Mouse (Mus musculus) midbrain, embryonic 15.5 days (tissue): ENCODE results near the gene Lmbr1l. TPM values are rescaled to one million over a fixed set of nuclear protein-coding genes. Genes with fewer than 3 reads are reported as not detected.

Experiments used
- ATAC-seq: fragments of 200-750 bp; cut with Nextera tagmentation; replicated peaks from 2 replicates; pipeline ENCODE4 v1.8.0; 2017; ENCODE audit warnings: moderate TSS enrichment
- H3K27ac ChIP-seq: fragments of 300-500 bp; sonication (generic); 2 replicates; pipeline ENCODE4 v1.5.1; 2015; ENCODE audit warnings: mild to moderate bottlenecking, inconsistent platforms
- H3K27me3 ChIP-seq: fragments of 300-500 bp; sonication (generic); replicated peaks from 2 replicates; pipeline ENCODE4 v1.6.1; 2015; ENCODE audit warnings: inconsistent platforms
- H3K36me3 ChIP-seq: fragments of 300-500 bp; sonication (generic); replicated peaks from 2 replicates; pipeline ENCODE4 v1.6.1; 2015; ENCODE audit warnings: inconsistent platforms
- H3K4me1 ChIP-seq: fragments of 300-500 bp; sonication (generic); 2 replicates; pipeline ENCODE4 v1.6.1; 2015; ENCODE audit warnings: inconsistent platforms
- H3K4me2 ChIP-seq: fragments of 300-500 bp; sonication (generic); 2 replicates; pipeline ENCODE4 v1.6.1; 2015; ENCODE audit warnings: inconsistent platforms, mild to moderate bottlenecking, moderate library complexity
- H3K4me3 ChIP-seq: fragments of 300-500 bp; sonication (generic); 2 replicates; pipeline ENCODE4 v1.5.1; 2015; ENCODE audit warnings: mild to moderate bottlenecking, inconsistent platforms
- H3K9ac ChIP-seq: fragments of 300-500 bp; sonication (generic); 2 replicates; pipeline ENCODE4 v1.6.1; 2015; ENCODE audit warnings: mild to moderate bottlenecking, inconsistent platforms
- H3K9me3 ChIP-seq: fragments of 300-500 bp; sonication (generic); 2 replicates; pipeline ENCODE4 v1.6.1; 2016; ENCODE audit warnings: inconsistent platforms
- WGBS: fragments of 180-500 bp; shearing (Covaris S2); methylation state at CpG from one replicate; pipeline ENCODE4 v1.1.7; 2015; ENCODE audit warnings: mixed read lengths; 5-methylcytosine and 5-hydroxymethylcytosine counted together
- polyA plus RNA-seq: library from polyadenylated mRNA; unstranded; fragments of >200 nt; fragmentation: Nextera tagmentation; extraction: Ambion mirVana; gene quantifications from 2 replicates; pipeline ENCODE4 v1.2.1, GENCODE M21; 2015

Lmbr1l gene
- polyA plus RNA-seq, 1 experiment from 2014 or later: 35.5 TPM

- WGBS: 46% methylated on average over 6 of the region's 6 CpGs
- Histone ChIP-seq H3K4me2 (no peak overlapping the region), H3K36me3 (no peaks in the 10 kb centered on the region), H3K4me1 (peaks cover 28% of the 10 kb centered on the region), H3K4me3 (no peak overlapping the region), H3K9me3 (no peaks in the 10 kb centered on the region), H3K27me3 (peaks cover 56% of the 10 kb centered on the region), H3K9ac (no peak overlapping the region), H3K27ac (no peak overlapping the region)
- no peak for ATAC-seq
Observed at GRCm38 (mm10) chr15:98891907-98892606, 26.0 kb downstream of the Lmbr1l start.

GRCm38 (mm10) chr15:98891198-98891742 is 26.8 kb downstream of the Lmbr1l start:
- Histone ChIP-seq H3K36me3 (no peaks in the 10 kb centered on the region), H3K4me2 (peak overlapping the region; percentile 16; the same call in 1 of the 2 replicates), H3K9me3 (no peaks in the 10 kb centered on the region), H3K9ac (no peak overlapping the region), H3K4me3 (no peak overlapping the region), H3K4me1 (peaks cover 27% of the 10 kb centered on the region), H3K27me3 (peaks cover 49% of the 10 kb centered on the region), H3K27ac (no peak overlapping the region)
- WGBS: 11% methylated on average over 19 of the region's 19 CpGs
- no peak for ATAC-seq

- Histone ChIP-seq H3K9ac (no peak overlapping the region), H3K4me3 (no peak overlapping the region), H3K27me3 (peaks cover 15% of the 10 kb centered on the region), H3K27ac (no peak overlapping the region), H3K9me3 (no peaks in the 10 kb centered on the region), H3K36me3 (no peaks in the 10 kb centered on the region), H3K4me2 (no peak overlapping the region), H3K4me1 (no peaks in the 10 kb centered on the region)
- WGBS: 85% methylated on average over 7 of the region's 7 CpGs
- no peak for ATAC-seq
Observed at GRCm38 (mm10) chr15:98887526-98887925, 30.5 kb downstream of the Lmbr1l start.

- Histone ChIP-seq H3K9ac (no peak overlapping the region), H3K27me3 (peaks cover 8% of the 10 kb centered on the region), H3K27ac (no peak overlapping the region), H3K9me3 (no peaks in the 10 kb centered on the region), H3K4me1 (no peaks in the 10 kb centered on the region; the same call in 1 of the 2 replicates), H3K36me3 (no peaks in the 10 kb centered on the region), H3K4me2 (no peak overlapping the region), H3K4me3 (no peak overlapping the region)
- 67% methylated on average over 8 of the region's 8 CpGs for WGBS
- no peak for ATAC-seq
Observed at GRCm38 (mm10) chr15:98886667-98887387, 31.2 kb downstream of the Lmbr1l start.

GRCm38 (mm10) chr15:98884106-98884505 is 33.9 kb downstream of the Lmbr1l start:
- H3K9ac ChIP-seq: no peak overlapping the region
- H3K27me3 ChIP-seq: no peaks in the 10 kb centered on the region
- WGBS: 67% methylated on average over 1 of the region's 1 CpGs
- H3K4me1 ChIP-seq: peaks cover 17% of the 10 kb centered on the region
- ATAC-seq: no peak
- no peak overlapping the region for H3K4me3 ChIP-seq
- H3K9me3 ChIP-seq: no peaks in the 10 kb centered on the region
- H3K27ac ChIP-seq: no peak overlapping the region
- H3K4me2 ChIP-seq: no peak overlapping the region
- H3K36me3 ChIP-seq: no peaks in the 10 kb centered on the region

GRCm38 (mm10) chr15:98883661-98884060 is 34.4 kb downstream of the Lmbr1l start:
- no peak for ATAC-seq
- no peak overlapping the region for H3K9ac ChIP-seq
- H3K4me2 ChIP-seq: no peak overlapping the region
- no peaks in the 10 kb centered on the region for H3K27me3 ChIP-seq
- H3K4me1 ChIP-seq: peaks cover 20% of the 10 kb centered on the region
- no peaks in the 10 kb centered on the region for H3K9me3 ChIP-seq
- H3K4me3 ChIP-seq: no peak overlapping the region
- no peaks in the 10 kb centered on the region for H3K36me3 ChIP-seq
- H3K27ac ChIP-seq: no peak overlapping the region

- Histone ChIP-seq H3K27me3 (no peaks in the 10 kb centered on the region), H3K27ac (peak overlapping the region; percentile 88), H3K9me3 (no peaks in the 10 kb centered on the region), H3K36me3 (no peaks in the 10 kb centered on the region), H3K4me1 (peaks cover 23% of the 10 kb centered on the region), H3K4me3 (peak overlapping the region; percentile 84), H3K4me2 (peak overlapping the region; percentile 87), H3K9ac (peak overlapping the region; percentile 11; the same call in 1 of the 2 replicates)
- ATAC-seq: peak; percentile 51
- WGBS: 3% methylated on average over 5 of the region's 5 CpGs
Observed at GRCm38 (mm10) chr15:98881656-98882008, 36.4 kb downstream of the Lmbr1l start.

- Histone ChIP-seq H3K4me3 (peak overlapping the region; percentile 84), H3K27ac (peak overlapping the region; percentile 88), H3K9me3 (no peaks in the 10 kb centered on the region), H3K36me3 (no peaks in the 10 kb centered on the region), H3K9ac (peak overlapping the region; percentile 77), H3K4me1 (peaks cover 23% of the 10 kb centered on the region), H3K27me3 (no peaks in the 10 kb centered on the region), H3K4me2 (peak overlapping the region; percentile 87)
- peak; percentile 96 for ATAC-seq
- WGBS: under 1% methylated on average over 48 of the region's 48 CpGs
Observed at GRCm38 (mm10) chr15:98880978-98881655, 36.9 kb downstream of the Lmbr1l start.

- 18% methylated on average over 3 of the region's 3 CpGs for WGBS
- no peak for ATAC-seq
- H3K36me3 ChIP-seq: no peaks in the 10 kb centered on the region
- no peak overlapping the region for H3K27ac ChIP-seq
- no peaks in the 10 kb centered on the region for H3K27me3 ChIP-seq
- H3K4me2 ChIP-seq: no peak overlapping the region
- no peak overlapping the region for H3K9ac ChIP-seq
- H3K9me3 ChIP-seq: no peaks in the 10 kb centered on the region
- no peak overlapping the region for H3K4me3 ChIP-seq
- H3K4me1 ChIP-seq: peaks cover 34% of the 10 kb centered on the region
Observed at GRCm38 (mm10) chr15:98877331-98877730, 40.7 kb downstream of the Lmbr1l start.

GRCm38 (mm10) chr15:98871916-98872888 is 45.8 kb downstream of the Lmbr1l start:
- Histone ChIP-seq H3K4me2 (peak overlapping the region; percentile 99), H3K36me3 (no peaks in the 10 kb centered on the region), H3K27ac (peak overlapping the region; percentile 98), H3K9me3 (no peaks in the 10 kb centered on the region), H3K9ac (peak overlapping the region; percentile 93), H3K4me3 (peak overlapping the region; percentile 96), H3K4me1 (peaks cover 47% of the 10 kb centered on the region), H3K27me3 (no peaks in the 10 kb centered on the region)
- WGBS: 1% methylated on average over 50 of the region's 51 CpGs
- peak; percentile 87 for ATAC-seq

- H3K4me2 ChIP-seq: peak within 1 kb of the TSS; percentile 99
- H3K4me3 ChIP-seq: peak within 1 kb of the TSS; percentile 96
- H3K36me3 ChIP-seq: no peaks in the 10 kb centered on the region
- no peaks in the 10 kb centered on the region for H3K9me3 ChIP-seq
- WGBS: under 1% methylated on average over 72 of the region's 94 CpGs
- H3K27ac ChIP-seq: peak within 1 kb of the TSS; percentile 98
- no peaks in the 10 kb centered on the region for H3K27me3 ChIP-seq
- H3K4me1 ChIP-seq: peaks cover 53% of the 10 kb centered on the region
- peak; percentile 58 for ATAC-seq
- peak within 1 kb of the TSS; percentile 93 for H3K9ac ChIP-seq
Observed at GRCm38 (mm10) chr15:98871070-98871915, 46.7 kb downstream of the Lmbr1l start, which contains the start of gene Kmt2d. Gene Kmt2d, minus strand, starts transcription at chr15:98871204.
